Mouse (Mus musculus): ENCODE results near the gene Pla2g5.
"Not testable (repeated sequence)": the region's sequence is repeated elsewhere in the genome, so short reads cannot be mapped to it uniquely, and the experiment has no call there.

Pla2g5 gene

DNA sequence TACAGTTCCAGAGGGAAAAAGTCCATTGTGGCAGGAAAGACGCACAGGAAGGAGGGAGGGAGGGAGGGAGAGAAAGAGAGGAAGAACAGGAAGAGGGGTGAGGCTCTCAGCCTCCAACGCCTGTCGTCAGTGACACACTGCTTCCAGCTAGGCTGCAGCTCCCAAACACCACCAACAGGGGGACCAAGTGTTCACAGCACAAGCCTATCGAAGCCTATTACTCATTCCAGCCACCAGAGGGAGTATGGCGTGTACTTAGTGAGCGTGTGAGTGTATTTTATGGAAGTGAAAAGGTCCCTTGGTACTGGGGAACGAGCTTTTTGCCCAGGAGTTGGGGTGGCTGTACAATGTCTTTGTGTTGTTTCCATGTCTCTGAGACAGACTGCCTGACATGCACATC is 6.8 kb downstream of the Pla2g5 start:
- DNase-seq: no peak

DNA sequence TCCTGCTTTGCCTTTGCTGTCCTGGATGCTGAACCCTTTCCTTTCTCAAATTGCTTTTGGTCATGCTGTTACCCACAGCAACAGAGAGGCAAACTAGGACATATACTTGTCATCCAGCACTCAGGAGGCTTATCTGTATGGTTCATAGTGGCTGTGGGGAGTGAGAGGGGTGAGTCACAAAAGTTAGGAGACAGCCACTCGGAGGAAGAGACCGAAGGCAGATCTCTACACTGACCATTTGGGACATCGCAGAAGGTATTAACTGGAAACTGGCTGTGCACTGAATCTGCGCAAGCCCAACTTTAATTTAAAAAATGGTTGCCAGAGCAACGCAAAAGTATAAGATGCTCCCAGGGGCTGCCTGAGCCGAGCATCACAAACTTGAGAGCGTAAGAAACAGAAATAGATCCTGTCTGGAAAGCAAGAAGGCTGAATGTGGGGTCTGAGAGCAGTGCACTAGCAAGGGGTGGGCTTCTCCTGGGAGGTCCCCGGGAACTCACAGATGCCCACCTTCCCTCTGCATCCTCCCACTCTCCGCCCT is 8.1 kb downstream of the Pla2g5 start:
- DNase-seq: no peak

DNA sequence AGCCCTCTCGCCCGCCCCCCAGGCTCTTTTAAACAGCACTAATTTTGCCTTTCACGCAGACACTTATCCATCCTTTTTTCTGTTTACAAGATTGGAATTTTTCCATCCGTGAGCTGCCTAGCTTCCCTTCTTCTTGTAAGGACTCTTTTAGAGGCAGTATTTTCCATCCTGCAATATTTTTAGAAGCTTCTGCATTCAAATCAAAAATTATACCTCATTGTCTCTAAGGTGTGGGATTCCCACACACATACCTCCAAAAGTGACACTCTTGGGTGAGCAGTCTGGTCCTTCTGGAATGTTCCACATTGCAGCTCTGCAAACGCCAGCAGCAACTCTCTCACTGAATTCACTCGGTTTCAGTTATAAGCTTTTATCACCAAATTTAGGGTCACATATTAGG is 10.3 kb downstream of the Pla2g5 start:
- DNase-seq: no peak

DNA sequence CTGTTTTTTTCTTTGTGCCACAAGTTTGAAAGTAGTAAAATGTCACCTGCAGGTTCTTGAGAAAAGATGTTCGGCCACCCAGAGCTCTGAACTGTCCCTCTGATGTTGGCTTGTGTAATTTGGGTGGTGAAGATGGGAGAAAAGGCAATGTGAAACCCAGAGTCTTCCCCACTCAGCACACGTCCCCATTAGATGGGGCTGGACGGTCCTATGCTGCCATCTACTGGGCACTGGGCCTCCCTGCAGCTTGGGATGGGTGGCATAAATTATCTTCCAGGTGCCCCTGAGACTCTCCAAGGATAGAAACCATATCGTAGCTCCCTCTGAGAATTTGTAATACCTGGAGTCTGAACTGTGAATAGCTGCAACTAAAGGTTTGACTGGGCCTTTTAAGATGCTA is 11.8 kb downstream of the Pla2g5 start:
- peak; percentile 92 for DNase-seq

DNA sequence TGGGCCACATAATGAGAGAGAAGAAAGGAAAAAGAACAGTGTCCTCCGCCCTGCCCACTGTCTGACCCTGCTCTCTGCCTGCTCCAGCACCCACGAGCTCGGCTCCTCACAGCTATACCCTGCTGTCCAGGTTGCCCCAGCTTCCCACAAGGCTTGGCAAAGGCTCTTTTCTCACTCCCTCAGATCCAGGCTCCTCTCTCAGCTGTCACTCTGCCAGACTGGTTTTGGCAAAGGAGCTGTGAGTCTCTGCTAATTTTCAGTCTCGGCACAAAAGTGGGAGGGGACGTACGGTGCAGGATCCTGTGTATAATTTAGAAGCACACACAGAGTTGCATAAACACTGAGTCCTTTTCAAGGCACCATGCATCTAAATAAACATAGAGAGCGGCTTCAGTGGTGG is 21.9 kb downstream of the Pla2g5 start:
- DNase-seq: peak; percentile 88

DNA sequence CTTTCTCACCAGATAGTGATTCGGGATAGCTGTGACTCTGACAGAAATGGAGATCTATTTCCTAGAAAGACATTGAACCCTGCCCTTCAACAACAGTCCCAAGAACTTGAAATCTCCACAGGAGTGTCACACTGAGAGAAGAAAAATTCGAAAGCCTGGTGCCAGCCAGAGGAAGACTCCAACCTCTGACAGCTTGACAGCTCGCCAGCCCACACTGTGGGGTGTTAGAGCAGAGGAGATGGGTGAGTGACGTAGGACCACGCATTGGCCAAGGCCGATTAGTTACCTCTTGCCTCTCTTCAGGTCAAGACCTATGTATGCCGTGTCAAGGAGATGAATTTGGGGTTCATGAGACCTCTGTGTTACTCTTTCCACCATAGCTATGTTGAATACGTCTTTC is 22.6 kb downstream of the Pla2g5 start:
- DNase-seq: peak; percentile 76

DNA sequence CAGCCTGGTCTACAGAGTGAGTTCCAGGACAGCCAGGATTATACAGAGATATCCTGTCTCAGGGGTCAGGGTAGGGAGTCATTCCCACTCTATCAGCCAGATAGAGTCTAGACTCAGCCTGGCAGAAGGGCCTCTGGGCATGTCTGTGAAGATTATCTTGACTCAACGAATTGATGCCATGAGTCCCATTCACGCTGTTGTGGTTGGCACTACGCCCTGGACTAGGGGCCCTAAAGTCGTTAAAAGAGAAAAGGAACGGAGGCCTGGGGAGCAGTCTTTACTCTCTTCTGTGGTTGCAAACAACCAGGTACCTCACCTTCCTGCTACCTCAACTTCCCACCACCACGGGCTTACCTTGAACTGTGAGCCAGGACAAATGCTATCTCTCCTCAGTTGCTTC is 23.5 kb downstream of the Pla2g5 start:
- DNase-seq: no peak

DNA sequence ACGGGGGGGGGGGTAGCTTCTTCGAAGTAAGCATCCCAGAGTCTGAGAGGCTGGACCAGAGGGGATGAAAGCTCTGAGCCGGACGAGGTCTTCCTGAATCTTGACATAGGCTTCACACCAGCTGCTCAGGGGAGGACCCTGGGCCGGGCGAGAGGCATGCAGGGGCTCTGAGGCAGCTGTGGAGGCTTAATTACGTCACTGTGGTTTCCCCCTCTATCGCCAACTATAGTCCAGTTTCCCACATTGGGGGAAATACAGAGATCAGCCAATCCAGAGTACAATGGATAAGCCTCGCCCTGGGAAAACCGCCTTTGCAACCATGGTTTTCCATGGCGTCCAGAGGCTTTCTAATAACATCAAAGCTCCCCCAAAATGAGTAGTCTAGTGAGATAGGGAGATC is 36.1 kb downstream of the Pla2g5 start:
- no peak for DNase-seq

DNA sequence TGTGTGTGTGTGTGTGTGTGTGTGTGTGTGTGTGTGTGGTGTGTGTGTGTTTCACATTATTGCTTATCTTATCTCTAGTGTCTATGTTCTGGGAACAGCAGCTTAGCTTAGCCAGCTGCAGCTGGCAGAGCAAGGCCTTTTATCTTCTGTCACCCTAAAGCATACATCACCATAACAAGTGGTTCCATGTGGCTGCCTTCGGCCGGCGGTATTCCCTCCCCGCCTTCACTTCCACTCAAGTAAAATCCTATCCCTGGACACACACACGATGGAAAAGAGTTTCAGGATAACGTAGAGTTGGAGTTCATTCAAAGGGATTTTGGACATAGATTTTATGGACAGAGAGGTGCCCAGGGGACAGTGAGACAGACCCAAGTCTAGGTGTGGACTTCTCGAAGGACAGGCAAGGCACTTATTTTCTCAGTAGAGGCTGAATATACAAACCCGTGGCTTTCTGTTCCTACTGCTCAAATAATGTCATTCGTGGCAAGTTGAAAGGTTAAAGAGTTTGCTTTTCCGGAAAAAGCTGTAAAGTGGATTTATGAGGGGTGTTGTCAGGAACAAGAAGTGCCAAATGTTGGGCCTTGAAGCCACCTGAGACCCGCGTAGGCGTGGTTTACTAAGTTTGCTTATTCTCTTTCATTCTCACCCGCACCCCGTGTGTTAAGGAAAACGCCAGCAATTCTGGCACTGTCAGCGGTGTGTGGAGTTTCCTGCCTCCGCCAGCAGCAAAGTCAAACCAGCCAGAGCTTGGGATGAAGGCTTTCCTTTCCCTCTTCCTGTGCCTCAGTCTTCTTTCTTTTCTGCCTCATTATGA is 37.3 kb downstream of the Pla2g5 start:
- DNase-seq: no peak

DNA sequence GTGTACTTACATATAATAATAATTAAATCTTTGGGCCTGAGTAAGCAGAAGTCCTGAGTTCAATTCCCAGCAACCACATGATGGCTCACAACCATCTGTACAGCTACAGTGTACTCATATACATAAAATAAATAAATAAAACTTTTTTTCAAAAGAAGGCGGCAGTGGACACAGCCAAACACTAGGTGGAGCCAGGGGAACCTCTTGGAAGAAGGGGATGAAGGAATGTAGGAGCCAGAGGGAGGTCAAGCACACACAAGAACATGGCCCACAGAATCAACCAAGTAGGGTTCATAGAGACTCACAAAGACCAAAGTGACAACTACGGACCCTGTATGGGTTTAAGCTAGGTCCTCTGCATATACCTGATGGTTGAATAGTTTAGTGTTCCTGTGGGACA is 38.6 kb downstream of the Pla2g5 start:
- DNase-seq: no peak

DNA sequence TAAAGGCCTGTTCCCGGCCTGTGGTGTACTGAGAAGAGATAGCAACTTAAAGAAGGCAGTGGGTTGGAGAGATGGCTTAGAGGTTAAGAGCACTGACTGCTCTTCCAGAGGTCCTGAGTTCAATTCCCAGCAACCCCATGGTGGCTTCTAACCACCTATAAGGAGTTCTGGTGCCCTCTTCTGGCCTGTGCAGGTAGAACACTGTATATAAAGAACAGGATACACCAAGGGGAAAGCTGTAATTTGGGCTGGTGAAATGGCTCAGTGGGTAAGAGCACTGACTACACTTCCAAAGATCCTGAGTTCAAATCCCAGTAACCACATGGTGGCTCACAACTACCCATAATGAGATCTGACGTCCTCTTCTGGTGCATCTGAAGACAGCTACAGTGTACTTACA is 39.1 kb downstream of the Pla2g5 start:
- not testable (repeated sequence) for DNase-seq

DNA sequence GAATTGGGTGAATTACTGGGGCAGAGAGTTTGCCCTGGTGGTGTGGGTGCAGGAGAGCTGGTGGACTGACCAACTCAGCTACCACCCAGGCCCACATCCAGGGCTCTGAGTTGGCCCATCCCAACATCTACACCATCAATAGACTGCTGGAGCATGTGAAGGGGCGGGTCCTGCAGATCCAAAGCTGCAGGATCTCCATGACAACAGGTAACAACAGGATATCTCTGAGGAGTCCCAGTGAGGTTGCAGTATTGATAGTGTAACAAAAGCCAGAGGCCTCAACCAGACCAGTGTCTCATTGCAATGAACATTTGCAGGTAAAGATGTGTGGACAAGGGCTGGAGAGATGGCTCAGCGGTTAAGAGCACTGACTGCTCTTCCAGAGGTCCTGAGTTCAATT is 42.2 kb downstream of the Pla2g5 start:
- peak; percentile 73 for DNase-seq

DNA sequence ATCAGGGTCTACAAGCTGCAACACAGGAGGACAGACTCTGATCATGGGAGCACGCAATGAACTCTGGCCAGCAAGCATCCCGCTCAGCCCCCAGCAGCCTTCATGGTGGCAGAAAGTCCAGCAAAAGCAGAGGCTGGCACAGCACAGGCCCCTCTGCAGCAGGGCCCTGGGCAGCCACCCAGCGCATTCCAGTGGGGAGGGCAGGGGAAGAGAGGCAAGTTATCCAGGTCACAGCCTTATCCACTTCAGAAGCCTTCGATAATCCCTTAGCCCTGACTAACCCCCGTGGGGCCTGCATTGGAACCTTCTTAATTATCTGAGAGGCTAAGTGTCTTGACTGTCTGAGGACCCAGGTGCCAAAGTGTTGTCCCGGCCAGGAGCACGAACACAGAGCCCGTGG is 44.2 kb downstream of the Pla2g5 start:
- DNase-seq: peak; percentile 97

DNA sequence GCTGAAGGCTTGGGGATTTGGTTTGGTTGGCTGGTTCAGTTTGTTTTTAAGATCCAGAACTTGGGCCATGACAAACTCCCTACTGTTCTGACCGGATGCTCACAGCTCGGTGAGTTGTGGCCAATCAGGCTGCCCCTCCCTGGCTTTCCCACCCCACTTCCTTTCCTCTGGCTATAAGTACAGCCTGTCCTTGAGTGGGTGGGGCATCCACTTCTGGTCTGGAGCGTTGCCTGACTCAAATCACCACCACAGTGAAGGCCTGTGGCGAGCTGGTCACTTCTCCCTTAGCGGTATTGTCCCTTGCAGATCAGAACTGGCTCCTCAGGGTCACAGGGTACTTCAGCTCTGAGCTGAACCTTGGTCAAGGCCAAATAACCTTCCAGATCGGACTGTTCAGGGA is 45.5 kb downstream of the Pla2g5 start:
- peak; percentile 94 for DNase-seq

DNA sequence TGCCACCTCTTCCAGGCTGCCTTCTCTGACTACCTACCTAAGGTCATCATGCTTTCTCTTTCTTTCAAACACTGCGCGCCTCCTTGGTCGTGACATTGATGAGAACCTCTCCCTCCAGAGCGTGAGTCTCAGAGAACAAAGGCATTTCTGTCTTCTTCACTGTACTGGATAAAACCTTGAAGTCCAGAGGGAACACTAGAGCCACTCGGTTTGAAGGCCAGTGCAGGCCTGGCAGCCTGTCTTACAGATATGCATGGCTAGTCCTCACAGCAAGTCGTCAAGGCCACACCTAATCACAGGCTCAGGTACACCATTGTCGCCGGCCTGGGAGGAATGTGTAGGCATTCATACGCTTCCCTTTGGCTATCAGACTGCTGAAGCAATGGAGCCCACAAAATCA is 47.1 kb downstream of the Pla2g5 start:
- no peak for DNase-seq

DNA sequence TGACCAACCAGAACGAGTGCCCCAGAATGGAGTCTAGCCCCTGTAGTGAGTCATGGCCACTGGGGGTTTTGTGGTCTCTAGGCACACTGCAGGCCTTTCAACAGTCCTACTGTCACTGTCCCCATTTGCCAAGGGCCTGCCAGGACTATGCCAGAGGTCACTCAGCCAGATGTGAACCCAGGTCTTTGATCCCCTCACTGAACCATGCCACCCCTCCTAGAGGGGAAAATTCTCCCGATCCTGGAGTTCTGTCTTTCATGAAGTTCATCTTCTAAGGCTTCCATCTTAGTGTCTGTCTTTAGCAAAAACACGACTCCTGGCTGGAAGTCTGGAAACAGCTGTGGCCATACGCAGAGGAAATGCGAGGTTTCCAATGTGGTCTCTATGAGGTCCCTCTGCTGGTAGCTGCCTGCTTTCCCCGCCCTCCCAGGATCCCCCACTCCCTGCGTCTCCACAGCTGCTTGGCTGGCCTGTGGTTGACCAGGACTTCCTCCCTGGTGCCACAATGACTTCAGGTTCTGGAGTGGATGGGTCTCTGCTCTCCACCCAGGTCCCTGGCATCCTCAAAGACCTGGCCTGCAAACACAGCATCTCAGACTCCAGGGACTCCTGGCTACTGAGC is 56.3 kb downstream of the Pla2g5 start:
- DNase-seq: peak; percentile 96

DNA sequence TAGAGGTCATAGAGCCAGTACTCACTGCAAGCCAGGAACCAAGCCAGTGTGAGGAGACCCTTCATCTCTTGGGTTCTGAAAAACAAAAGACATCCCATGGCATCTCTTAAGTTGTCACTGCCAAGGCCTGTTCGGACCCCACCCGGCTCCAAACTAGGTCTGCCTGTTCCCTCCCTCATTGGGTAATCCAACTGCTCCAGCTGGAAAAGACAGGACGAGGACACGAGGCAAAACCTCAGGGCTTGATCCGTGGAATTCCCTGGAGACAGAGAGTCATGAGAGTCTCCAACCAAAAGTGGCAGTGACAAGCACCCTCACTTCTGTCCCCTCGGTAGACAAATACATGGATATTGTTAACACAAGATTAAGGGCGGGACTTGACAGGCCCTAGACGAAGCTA is 57.1 kb downstream of the Pla2g5 start:
- peak; percentile 94 for DNase-seq

DNA sequence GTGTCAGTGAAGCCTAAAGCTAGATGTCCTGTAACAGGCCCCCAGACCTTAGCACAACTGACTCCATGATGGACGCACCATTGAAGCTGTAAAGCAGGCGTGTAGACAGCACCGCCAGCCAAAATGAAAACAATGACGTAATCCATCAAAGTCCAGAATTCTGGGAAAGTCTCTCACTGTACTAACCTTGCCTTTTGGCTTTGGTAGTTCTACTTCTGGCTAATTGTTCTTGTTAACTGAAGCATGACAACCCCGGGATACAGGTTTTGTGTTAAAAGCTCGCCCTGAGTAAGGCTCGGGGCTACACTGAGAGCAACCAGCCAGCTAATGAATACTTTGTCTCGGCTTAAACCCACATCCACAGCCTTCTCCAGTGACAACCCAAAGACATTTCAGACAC is 58.0 kb downstream of the Pla2g5 start:
- DNase-seq: no peak

DNA sequence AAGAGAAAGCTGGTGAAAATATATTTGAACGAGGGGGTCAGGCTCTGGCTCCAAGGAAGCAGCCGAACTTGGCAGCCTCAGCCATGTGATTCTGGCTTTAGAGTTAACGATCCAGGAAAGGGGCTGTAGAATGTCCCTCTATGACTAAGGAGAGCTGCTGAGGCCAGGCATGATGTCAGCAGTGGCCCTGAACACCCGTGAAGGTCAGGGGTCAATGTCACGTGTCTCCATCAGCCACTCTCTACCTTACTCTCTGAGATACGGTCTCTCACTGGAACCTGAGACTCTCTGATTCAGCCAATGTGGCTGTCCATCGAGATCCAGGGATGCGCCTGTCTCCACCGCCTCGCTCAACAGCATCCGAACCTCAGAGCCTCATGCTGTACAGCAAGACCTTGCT is 60.4 kb downstream of the Pla2g5 start:
- no peak for DNase-seq

DNA sequence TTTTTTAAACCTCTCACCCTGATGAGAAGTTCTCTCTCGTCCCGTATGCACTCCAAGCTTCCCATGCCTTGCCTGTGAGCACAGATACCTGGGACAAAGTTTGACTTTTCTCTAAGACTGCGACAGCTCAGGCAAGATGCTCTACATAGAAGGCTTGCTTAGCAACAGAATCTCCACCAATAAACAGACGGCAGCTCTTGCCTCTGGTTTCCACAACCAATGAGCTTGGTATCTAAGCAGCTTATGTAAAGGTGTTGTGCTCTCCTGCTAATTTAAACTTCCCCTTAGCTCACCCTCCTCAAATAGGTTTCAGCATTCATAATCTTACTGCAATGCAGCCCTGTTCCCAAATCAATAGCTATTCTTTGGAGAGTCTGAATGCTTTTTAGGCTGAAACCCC is 61.7 kb downstream of the Pla2g5 start:
- no peak for DNase-seq

DNA sequence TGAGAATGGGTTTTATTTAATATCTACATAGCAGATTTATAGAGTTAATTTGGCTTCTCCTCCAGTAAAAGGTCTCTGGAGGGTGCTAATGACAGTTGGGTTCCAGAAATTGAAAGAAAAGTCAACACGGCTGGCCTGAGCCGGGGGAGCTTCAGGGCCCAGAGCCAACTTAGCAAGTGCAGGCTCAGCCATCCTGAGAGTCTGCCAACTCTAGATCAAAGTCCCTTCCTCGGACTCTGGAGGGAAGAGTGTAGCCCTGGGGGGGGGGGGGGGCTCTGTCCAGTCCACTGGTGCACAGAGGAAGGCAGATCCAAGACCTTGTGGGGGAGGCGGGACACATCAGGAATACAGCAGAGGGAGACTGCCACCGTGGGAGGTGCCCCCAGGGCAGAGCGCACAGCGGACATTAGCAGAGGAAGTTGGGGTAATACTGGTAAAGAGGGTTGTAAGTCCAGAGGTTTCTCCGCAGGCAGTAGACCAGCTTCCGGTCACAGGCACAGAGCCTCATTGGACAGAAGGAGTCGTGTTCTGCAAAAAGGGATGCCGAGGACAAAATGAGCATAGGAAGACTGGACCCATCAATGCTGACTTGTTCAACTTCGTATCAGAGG is 63.0 kb downstream of the Pla2g5 start:
- DNase-seq: peak; percentile 83

DNA sequence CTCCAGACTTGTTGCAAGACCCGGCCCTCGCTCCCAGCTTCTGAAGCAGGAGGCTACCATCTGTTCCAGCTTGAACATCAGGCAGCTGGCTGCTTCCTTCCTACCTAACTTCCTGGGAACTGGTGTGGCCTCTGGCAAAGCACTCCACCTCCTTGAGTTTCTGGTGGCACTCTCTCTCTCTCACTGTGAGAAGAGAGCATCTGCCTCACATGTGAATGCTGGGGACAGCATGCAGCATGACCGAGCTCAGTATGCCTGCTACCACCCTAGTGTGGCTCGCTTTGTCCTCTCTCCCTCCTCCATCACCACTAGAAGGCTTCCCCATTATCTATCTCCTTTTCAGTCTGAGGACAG is 66.1 kb downstream of the Pla2g5 start:
- no peak for DNase-seq

DNA sequence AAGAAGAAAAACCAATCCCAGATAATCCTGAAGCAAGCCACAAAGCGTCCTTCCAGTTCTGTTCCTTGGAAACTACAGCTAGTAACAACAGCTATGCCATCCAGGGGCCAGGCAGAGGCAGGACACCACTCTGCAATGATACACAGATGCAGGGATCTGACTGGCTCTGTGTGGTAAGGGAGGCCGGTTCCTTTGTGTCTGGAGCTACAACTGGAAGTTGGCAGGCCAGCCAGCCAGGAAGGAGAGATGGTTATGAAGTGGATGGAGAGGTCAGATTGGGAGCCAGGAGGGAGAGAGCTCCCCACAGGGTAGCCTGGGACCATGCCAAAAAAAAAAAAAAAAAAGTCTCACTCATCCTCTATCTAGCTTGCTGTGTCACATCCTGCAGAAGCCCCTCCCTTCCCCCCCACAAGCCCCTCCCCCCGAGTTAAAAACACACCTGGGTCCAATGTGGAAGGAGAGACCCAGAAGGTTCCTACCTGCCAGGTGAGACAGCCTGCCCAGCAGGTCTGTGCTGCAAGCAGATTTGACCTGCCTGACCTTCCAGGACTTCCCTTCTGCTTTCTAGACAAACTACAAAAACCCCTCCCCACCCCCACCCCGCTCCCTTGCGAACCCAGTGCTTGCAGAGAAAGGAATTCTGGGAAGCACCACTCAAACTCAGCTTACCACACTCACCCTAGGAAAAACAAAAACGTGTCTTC is 66.6 kb downstream of the Pla2g5 start:
- peak; percentile 88 for DNase-seq

DNA sequence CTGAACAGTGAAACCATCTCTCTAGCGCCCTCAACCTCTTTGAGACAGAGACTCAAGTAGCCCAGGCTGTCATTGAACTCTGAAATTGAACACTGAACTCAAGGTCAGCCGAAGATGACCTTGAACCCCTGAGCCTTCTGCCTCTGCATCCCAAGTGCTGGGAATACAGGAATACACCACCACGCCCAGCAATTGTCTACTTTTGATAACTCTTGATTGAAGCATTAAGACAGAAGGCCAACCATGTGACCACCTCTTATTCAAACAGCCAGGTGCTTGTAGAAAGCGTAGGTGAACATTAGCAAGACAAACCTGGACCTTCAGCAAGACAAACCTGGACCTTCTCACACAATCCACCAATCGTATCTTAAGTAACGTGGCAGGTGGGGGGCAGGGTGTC is 68.9 kb downstream of the Pla2g5 start:
- DNase-seq: no peak

Measured in heart, adult 11 months (tissue).